Mouse (Mus musculus) limb, embryonic 11.5 days (tissue): Measurements from ENCODE around the gene Itgb1. TPM values are rescaled to one million over a fixed set of nuclear protein-coding genes. Genes with fewer than 3 reads are reported as not detected.

Experiments
- ATAC-seq: fragments of 200-750 bp; cut with Nextera tagmentation; 2 replicates; pipeline ENCODE4 v1.8.0; 2017; ENCODE audit warnings: low read depth; ENCODE audit not compliant: insufficient number of reproducible peaks, low FRiP score, low TSS enrichment
- DNase-seq: peaks from one replicate; pipeline ENCODE4 v3.0.0-alpha.2; 2015; ENCODE audit warnings: low spot score
- H3K27ac ChIP-seq: fragments of 300-500 bp; sonication (generic); replicated peaks from 2 replicates; pipeline ENCODE4 v1.5.1; 2014; ENCODE audit warnings: low read depth, mild to moderate bottlenecking, low read length
- H3K27me3 ChIP-seq: fragments of 300-500 bp; sonication (generic); 2 replicates; pipeline ENCODE4 v1.6.1; 2014; ENCODE audit warnings: mild to moderate bottlenecking, low read length, mixed read lengths; ENCODE audit not compliant: control insufficient read depth, insufficient read depth
- H3K36me3 ChIP-seq: fragments of 300-500 bp; sonication (generic); 2 replicates; pipeline ENCODE4 v1.6.1; 2014; ENCODE audit warnings: mild to moderate bottlenecking, low read length, moderate library complexity, mixed read lengths; ENCODE audit not compliant: control insufficient read depth, insufficient read depth
- H3K4me1 ChIP-seq: fragments of 300-500 bp; sonication (generic); 2 replicates; pipeline ENCODE4 v1.6.1; 2014; ENCODE audit warnings: low read length, mixed read lengths; ENCODE audit not compliant: control insufficient read depth, insufficient read depth
- H3K4me2 ChIP-seq: fragments of 300-500 bp; sonication (generic); 2 replicates; pipeline ENCODE4 v1.6.1; 2014; ENCODE audit warnings: low read depth, mild to moderate bottlenecking, moderate library complexity; ENCODE audit not compliant: severe bottlenecking
- H3K4me3 ChIP-seq: fragments of 300-500 bp; sonication (generic); 2 replicates; pipeline ENCODE4 v1.5.1; 2014; ENCODE audit warnings: low read depth, low read length
- H3K9ac ChIP-seq: fragments of 300-500 bp; sonication (generic); 2 replicates; pipeline ENCODE4 v1.6.1; 2014; ENCODE audit warnings: mild to moderate bottlenecking, low read length
- H3K9me3 ChIP-seq: fragments of 300-500 bp; sonication (generic); 2 replicates; pipeline ENCODE4 v1.6.1; 2016; ENCODE audit warnings: low read length; ENCODE audit not compliant: control insufficient read depth
- WGBS: fragments of 180-500 bp; shearing (Covaris S2); extraction: QIAGEN DNeasy Blood & Tissue Kit; methylation state at CpG from one replicate; pipeline ENCODE4 v1.1.7; 2014; 5-methylcytosine and 5-hydroxymethylcytosine counted together
- polyA plus RNA-seq: library from polyadenylated mRNA; unstranded; fragments of >200 nt; fragmentation: Nextera tagmentation; extraction: Ambion mirVana; gene quantifications from 2 replicates; pipeline ENCODE4 v1.2.1, GENCODE M21; 2014

Itgb1 gene
- polyA plus RNA-seq, 1 experiment from 2014 or later, result 186 TPM

- Histone ChIP-seq H3K4me1 (no peaks in the 10 kb centered on the region), H3K4me2 (no peak overlapping the region), H3K4me3 (no peak overlapping the region), H3K36me3 (no peaks in the 10 kb centered on the region), H3K9ac (no peak overlapping the region), H3K27ac (no peak overlapping the region), H3K27me3 (no peaks in the 10 kb centered on the region), H3K9me3 (no peaks in the 10 kb centered on the region)
- no peak for DNase-seq
- 100% methylated on average over 1 of the region's 1 CpGs for WGBS
- ATAC-seq, result no peak
Observed at GRCm38 (mm10) chr8:128696701-128697397, 11.4 kb downstream of the Itgb1 start.

GRCm38 (mm10) chr8:128697945-128698344 lies 12.5 kb downstream of the Itgb1 start:
- Histone ChIP-seq H3K4me2 (no peak overlapping the region), H3K9ac (no peak overlapping the region), H3K4me3 (no peak overlapping the region), H3K4me1 (no peaks in the 10 kb centered on the region), H3K27me3 (no peaks in the 10 kb centered on the region), H3K27ac (no peak overlapping the region), H3K36me3 (no peaks in the 10 kb centered on the region), H3K9me3 (no peaks in the 10 kb centered on the region)
- ATAC-seq (no peak), DNase-seq (no peak)
- 94% methylated on average over 3 of the region's 3 CpGs for WGBS

- Histone ChIP-seq H3K9ac (no peak overlapping the region), H3K27ac (no peak overlapping the region), H3K27me3 (no peaks in the 10 kb centered on the region), H3K4me3 (no peak overlapping the region), H3K36me3 (no peaks in the 10 kb centered on the region; the same call in none of the 2 replicates), H3K9me3 (no peaks in the 10 kb centered on the region), H3K4me2 (no peak overlapping the region), H3K4me1 (no peaks in the 10 kb centered on the region)
- no peak for DNase-seq
- no peak for ATAC-seq
- WGBS, result 80% methylated on average over 1 of the region's 1 CpGs
Observed at GRCm38 (mm10) chr8:128704376-128704775, 18.9 kb downstream of the Itgb1 start.

- ATAC-seq, result no peak
- H3K4me3 ChIP-seq, result no peak overlapping the region
- H3K9me3 ChIP-seq, result no peaks in the 10 kb centered on the region
- H3K27ac ChIP-seq, result no peak overlapping the region
- DNase-seq, result no peak
- 97% methylated on average over 2 of the region's 2 CpGs for WGBS
- H3K9ac ChIP-seq, result no peak overlapping the region
- no peaks in the 10 kb centered on the region for H3K4me1 ChIP-seq
- no peak overlapping the region for H3K4me2 ChIP-seq
- H3K36me3 ChIP-seq, result no peaks in the 10 kb centered on the region; the same call in none of the 2 replicates
- no peaks in the 10 kb centered on the region for H3K27me3 ChIP-seq
Observed at GRCm38 (mm10) chr8:128704836-128705235, 19.4 kb downstream of the Itgb1 start.

- no peak overlapping the region for H3K4me3 ChIP-seq
- no peaks in the 10 kb centered on the region for H3K9me3 ChIP-seq
- H3K27me3 ChIP-seq, result no peaks in the 10 kb centered on the region
- DNase-seq, result peak; percentile 85
- no peak for ATAC-seq
- no peak overlapping the region for H3K9ac ChIP-seq
- H3K27ac ChIP-seq, result no peak overlapping the region
- no peak overlapping the region for H3K4me2 ChIP-seq
- H3K36me3 ChIP-seq, result peaks cover 10% of the 10 kb centered on the region
- whole genome bisulfite sequencing, result 58% methylated on average over 3 of the region's 3 CpGs
- H3K4me1 ChIP-seq, result no peaks in the 10 kb centered on the region
Observed at GRCm38 (mm10) chr8:128709261-128709660, 23.8 kb downstream of the Itgb1 start.

GRCm38 (mm10) chr8:128716184-128716583 lies 30.7 kb downstream of the Itgb1 start:
- H3K9ac ChIP-seq, result no peak overlapping the region
- no peak overlapping the region for H3K27ac ChIP-seq
- H3K4me1 ChIP-seq, result no peaks in the 10 kb centered on the region
- H3K4me3 ChIP-seq, result no peak overlapping the region
- DNase-seq, result no peak
- H3K36me3 ChIP-seq, result peaks cover 15% of the 10 kb centered on the region
- no peaks in the 10 kb centered on the region for H3K9me3 ChIP-seq
- no peak overlapping the region for H3K4me2 ChIP-seq
- no peak for ATAC-seq
- H3K27me3 ChIP-seq, result no peaks in the 10 kb centered on the region

- no peak overlapping the region for H3K4me2 ChIP-seq
- H3K9me3 ChIP-seq, result no peaks in the 10 kb centered on the region
- H3K4me1 ChIP-seq, result no peaks in the 10 kb centered on the region
- ATAC-seq, result no peak; the same call in 1 of the 2 replicates
- no peak overlapping the region for H3K9ac ChIP-seq
- peaks cover 11% of the 10 kb centered on the region; the same call in 1 of the 2 replicates for H3K36me3 ChIP-seq
- 75% methylated on average over 1 of the region's 1 CpGs for WGBS
- H3K27me3 ChIP-seq, result no peaks in the 10 kb centered on the region
- no peak for DNase-seq
- H3K27ac ChIP-seq, result no peak overlapping the region
- H3K4me3 ChIP-seq, result no peak overlapping the region
Observed at GRCm38 (mm10) chr8:128724819-128725218, 39.4 kb downstream of the Itgb1 start.

GRCm38 (mm10) chr8:128727213-128727612 lies 41.8 kb downstream of the Itgb1 start:
- no peak for DNase-seq
- H3K4me1 ChIP-seq, result no peaks in the 10 kb centered on the region
- no peak for ATAC-seq
- H3K4me2 ChIP-seq, result no peak overlapping the region
- no peak overlapping the region for H3K27ac ChIP-seq
- H3K4me3 ChIP-seq, result no peak overlapping the region
- H3K9ac ChIP-seq, result no peak overlapping the region
- H3K36me3 ChIP-seq, result peaks cover 8% of the 10 kb centered on the region; the same call in 1 of the 2 replicates
- no peaks in the 10 kb centered on the region for H3K9me3 ChIP-seq
- H3K27me3 ChIP-seq, result no peaks in the 10 kb centered on the region
- 100% methylated on average over 1 of the region's 1 CpGs for WGBS

GRCm38 (mm10) chr8:128732254-128732653 lies 46.8 kb downstream of the Itgb1 start:
- peaks cover 9% of the 10 kb centered on the region; the same call in 1 of the 2 replicates for H3K36me3 ChIP-seq
- H3K4me2 ChIP-seq, result no peak overlapping the region
- H3K27ac ChIP-seq, result no peak overlapping the region
- no peaks in the 10 kb centered on the region for H3K9me3 ChIP-seq
- DNase-seq (no peak), ATAC-seq (no peak)
- WGBS, result 76% methylated on average over 2 of the region's 2 CpGs
- no peaks in the 10 kb centered on the region for H3K27me3 ChIP-seq
- H3K4me3 ChIP-seq, result no peak overlapping the region
- no peaks in the 10 kb centered on the region for H3K4me1 ChIP-seq
- H3K9ac ChIP-seq, result no peak overlapping the region
